Comparison of ENCODE assay signal across 11 mouse cellular contexts in genomic region chr17:47955054-47955741, GRCm38 (mm10). TPM values are rescaled to one million over a fixed set of nuclear protein-coding genes. Genes with fewer than 3 reads are reported as not detected.
DNase-seq lines count a peak whose midpoint lies in the region; ATAC-seq lines count a peak whose summit lies in the region.
"Had no signal": no experiment of that assay in that cellular context is flagged by ENCODE, and none has a peak within 500 bp of the region (broad histone marks: within the 10 kb centered on the region; RNA-seq: fewer than 3 reads in every experiment).

No protein-coding gene starts in this region.

- peaks cover 46% of the 10 kb centered on the region for H3K4me1 ChIP-seq in forebrain, embryonic 10.5 days
- peaks cover 6% of the 10 kb centered on the region for H3K4me1 ChIP-seq in forebrain, embryonic 11.5 days (replicated peaks; ENCODE audit: control insufficient read depth, insufficient read depth, low read length)
- peaks cover 23% of the 10 kb centered on the region for H3K4me1 ChIP-seq in lung, embryonic 16.5 days (replicated peaks; ENCODE audit: control insufficient read depth, insufficient read depth, low read length)

- no peak overlapping the region for H3K4me3 ChIP-seq in forebrain, embryonic 10.5 days
- no peak overlapping the region for H3K4me3 ChIP-seq in forebrain, embryonic 11.5 days (ENCODE audit: low read depth, low read length)
- no peak overlapping the region for H3K4me3 ChIP-seq in lung, embryonic 16.5 days (ENCODE audit: low read length)
- H3K4me3 ChIP-seq: forebrain, embryonic 15.5 days had no signal

- DNase-seq in forebrain, embryonic 10.5 days (ENCODE audit: extremely low spot score, low spot score), result no peak
- DNase-seq in forebrain, embryonic 11.5 days (ENCODE audit: low spot score), result no peak
- DNase-seq in ovary, postnatal 36 days (ENCODE audit: low spot score), result peak; percentile 59
- DNase-seq in ovary, postnatal 10 days (ENCODE audit: low spot score), result no peak
- DNase-seq in left cerebral cortex, postnatal 14 days (ENCODE audit: low spot score in 2 of 2), result no peak
- no peak for DNase-seq in layer of hippocampus, postnatal 36 days
- no peak for DNase-seq in thymus, postnatal 14 days
- DNase-seq: adrenal gland, adult 8-10 months; kidney, adult 2 months had no signal

- intact Hi-C loops in left cerebral cortex, postnatal 14 days (cut with DNase I), result no loop called here

- H3K27ac ChIP-seq in forebrain, embryonic 10.5 days, result peak overlapping the region; percentile 51
- no peak overlapping the region for H3K27ac ChIP-seq in forebrain, embryonic 11.5 days (ENCODE audit: low read depth, low read length)
- peak overlapping the region; percentile 88 for H3K27ac ChIP-seq in lung, embryonic 16.5 days (ENCODE audit: low read length)
- H3K27ac ChIP-seq: forebrain, embryonic 15.5 days had no signal

- no peaks in the 10 kb centered on the region for H3K36me3 ChIP-seq in forebrain, embryonic 10.5 days (replicated peaks)
- H3K36me3 ChIP-seq in forebrain, embryonic 11.5 days (ENCODE audit: control insufficient read depth, insufficient read depth, low read length), result no peaks in the 10 kb centered on the region
- H3K36me3 ChIP-seq in lung, embryonic 16.5 days (ENCODE audit: control insufficient read depth, insufficient read depth, low read length), result no peaks in the 10 kb centered on the region
- H3K36me3 ChIP-seq: forebrain, embryonic 15.5 days had no signal

- H3K9ac ChIP-seq in forebrain, embryonic 11.5 days (ENCODE audit: low read length), result no peak overlapping the region
- H3K9ac ChIP-seq in lung, embryonic 16.5 days (ENCODE audit: low read length), result no peak overlapping the region
- H3K9ac ChIP-seq: forebrain, embryonic 15.5 days had no signal

- ATAC-seq in forebrain, embryonic 11.5 days (replicated peaks; ENCODE audit: low FRiP score), result no peak
- peak; percentile 83 for ATAC-seq in lung, embryonic 16.5 days (ENCODE audit: low read depth)
- ATAC-seq: forebrain, embryonic 15.5 days had no signal

- WGBS in forebrain, embryonic 10.5 days, result 64% methylated on average over 12 of the region's 12 CpGs
- 62% methylated on average over 12 of the region's 12 CpGs for WGBS in forebrain, embryonic 11.5 days
- 23% methylated on average over 12 of the region's 12 CpGs for WGBS in lung, embryonic 16.5 days

- H3K27me3 ChIP-seq in forebrain, embryonic 10.5 days (ENCODE audit: poor library complexity, severe bottlenecking), result peaks cover 61% of the 10 kb centered on the region
- H3K27me3 ChIP-seq in forebrain, embryonic 11.5 days (ENCODE audit: control insufficient read depth, insufficient read depth, low read length), result peaks cover 3% of the 10 kb centered on the region; the same call in 1 of the 2 replicates
- H3K27me3 ChIP-seq in lung, embryonic 16.5 days (ENCODE audit: control insufficient read depth, insufficient read depth, low read depth, low read length), result no peaks in the 10 kb centered on the region
- H3K27me3 ChIP-seq: forebrain, embryonic 15.5 days had no signal

- H3K9me3 ChIP-seq in forebrain, embryonic 10.5 days, result no peaks in the 10 kb centered on the region
- no peaks in the 10 kb centered on the region for H3K9me3 ChIP-seq in forebrain, embryonic 11.5 days (ENCODE audit: control insufficient read depth, low read length)
- no peaks in the 10 kb centered on the region for H3K9me3 ChIP-seq in lung, embryonic 16.5 days (ENCODE audit: control insufficient read depth, low read length)
- H3K9me3 ChIP-seq: forebrain, embryonic 15.5 days had no signal

- H3K4me2 ChIP-seq in forebrain, embryonic 11.5 days (ENCODE audit: low read depth, low read length, severe bottlenecking), result no peak overlapping the region
- H3K4me2 ChIP-seq in lung, embryonic 16.5 days (ENCODE audit: low read depth, low read length), result peak overlapping the region; percentile 17; the same call in 1 of the 2 replicates
- H3K4me2 ChIP-seq: forebrain, embryonic 15.5 days had no signal

RNA-seq across cellular contexts. Expression of gene Foxp4, which starts 30.8 kb away (rescaled TPM):
- polyA plus RNA-seq in forebrain, embryonic 10.5 days (2016; fragmentation: Nextera tagmentation; extraction: Ambion mirVana), result 16.6 and 18.0 TPM in 2 replicates
- 26.1 and 27.8 TPM in 2 replicates for polyA plus RNA-seq in forebrain, embryonic 11.5 days (2014; fragmentation: Nextera tagmentation; extraction: Ambion mirVana)
- polyA plus RNA-seq in lung, embryonic 16.5 days (2015; fragmentation: Nextera tagmentation; extraction: Ambion mirVana), result 13.6 and 14.6 TPM in 2 replicates
- 10 to 100 TPM; 43.1 to 55.1 TPM for total RNA-seq in left cerebral cortex, postnatal 14 days (2021)
- total RNA-seq in layer of hippocampus, postnatal 36 days (2021), result 10 to 100 TPM; 44.0 to 45.7 TPM
